Mouse (Mus musculus) limb, embryonic 11.5 days (tissue): ENCODE results near the gene Rxfp4. TPM values are rescaled to one million over a fixed set of nuclear protein-coding genes. Genes with fewer than 3 reads are reported as not detected.
"Not testable (repeated sequence)": the region's sequence is repeated elsewhere in the genome, so short reads cannot be mapped to it uniquely, and the experiment has no call there.

Experiments used
- ATAC-seq: fragments of 200-750 bp; cut with Nextera tagmentation; 2 replicates; pipeline ENCODE4 v1.8.0; 2017; ENCODE audit warnings: low read depth; ENCODE audit not compliant: insufficient number of reproducible peaks, low FRiP score, low TSS enrichment
- DNase-seq: peaks from one replicate; pipeline ENCODE4 v3.0.0-alpha.2; 2015; ENCODE audit warnings: low spot score
- H3K27ac ChIP-seq: fragments of 300-500 bp; sonication (generic); replicated peaks from 2 replicates; pipeline ENCODE4 v1.5.1; 2014; ENCODE audit warnings: low read depth, mild to moderate bottlenecking, low read length
- H3K27me3 ChIP-seq: fragments of 300-500 bp; sonication (generic); 2 replicates; pipeline ENCODE4 v1.6.1; 2014; ENCODE audit warnings: mild to moderate bottlenecking, low read length, mixed read lengths; ENCODE audit not compliant: control insufficient read depth, insufficient read depth
- H3K36me3 ChIP-seq: fragments of 300-500 bp; sonication (generic); 2 replicates; pipeline ENCODE4 v1.6.1; 2014; ENCODE audit warnings: mild to moderate bottlenecking, low read length, moderate library complexity, mixed read lengths; ENCODE audit not compliant: control insufficient read depth, insufficient read depth
- H3K4me1 ChIP-seq: fragments of 300-500 bp; sonication (generic); 2 replicates; pipeline ENCODE4 v1.6.1; 2014; ENCODE audit warnings: low read length, mixed read lengths; ENCODE audit not compliant: control insufficient read depth, insufficient read depth
- H3K4me2 ChIP-seq: fragments of 300-500 bp; sonication (generic); 2 replicates; pipeline ENCODE4 v1.6.1; 2014; ENCODE audit warnings: low read depth, mild to moderate bottlenecking, moderate library complexity; ENCODE audit not compliant: severe bottlenecking
- H3K4me3 ChIP-seq: fragments of 300-500 bp; sonication (generic); 2 replicates; pipeline ENCODE4 v1.5.1; 2014; ENCODE audit warnings: low read depth, low read length
- H3K9ac ChIP-seq: fragments of 300-500 bp; sonication (generic); 2 replicates; pipeline ENCODE4 v1.6.1; 2014; ENCODE audit warnings: mild to moderate bottlenecking, low read length
- H3K9me3 ChIP-seq: fragments of 300-500 bp; sonication (generic); 2 replicates; pipeline ENCODE4 v1.6.1; 2016; ENCODE audit warnings: low read length; ENCODE audit not compliant: control insufficient read depth
- WGBS: fragments of 180-500 bp; shearing (Covaris S2); extraction: QIAGEN DNeasy Blood & Tissue Kit; methylation state at CpG from one replicate; pipeline ENCODE4 v1.1.7; 2014; 5-methylcytosine and 5-hydroxymethylcytosine counted together
- polyA plus RNA-seq: library from polyadenylated mRNA; unstranded; fragments of >200 nt; fragmentation: Nextera tagmentation; extraction: Ambion mirVana; gene quantifications from 2 replicates; pipeline ENCODE4 v1.2.1, GENCODE M21; 2014

Gene Rxfp4
- polyA plus RNA-seq, 1 experiment from 2014 or later = not detected

GRCm38 (mm10) chr3:88605666-88606065 is 47.3 kb downstream of the Rxfp4 start, which contains the start of gene Arhgef2:
Gene Arhgef2 (plus strand): TSS chr3:88605966.
- peak within 1 kb of the TSS; percentile 44; the same call in 1 of the 2 replicates for H3K4me2 ChIP-seq
- not testable (repeated sequence) for DNase-seq, ATAC-seq, H3K9ac ChIP-seq, H3K27me3 ChIP-seq, H3K9me3 ChIP-seq, H3K4me3 ChIP-seq, H3K27ac ChIP-seq, H3K36me3 ChIP-seq, H3K4me1 ChIP-seq
- WGBS = 85% methylated on average over 2 of the region's 2 CpGs

GRCm38 (mm10) chr3:88604863-88605262 is 48.1 kb downstream of the Rxfp4 start:
- Histone ChIP-seq H3K4me2 (no peak overlapping the region), H3K27ac (no peak overlapping the region), H3K4me3 (no peak overlapping the region), H3K4me1 (no peaks in the 10 kb centered on the region), H3K36me3 (no peaks in the 10 kb centered on the region), H3K9ac (no peak overlapping the region), H3K27me3 (no peaks in the 10 kb centered on the region), H3K9me3 (no peaks in the 10 kb centered on the region)
- 88% methylated on average over 7 of the region's 7 CpGs for WGBS
- DNase-seq (no peak), ATAC-seq (no peak)

GRCm38 (mm10) chr3:88603714-88604161 is 49.2 kb downstream of the Rxfp4 start:
- WGBS = 29% methylated on average over 6 of the region's 6 CpGs
- Histone ChIP-seq H3K36me3 (no peaks in the 10 kb centered on the region), H3K9ac (no peak overlapping the region), H3K4me3 (no peak overlapping the region), H3K9me3 (no peaks in the 10 kb centered on the region), H3K27ac (no peak overlapping the region), H3K27me3 (no peaks in the 10 kb centered on the region), H3K4me1 (no peaks in the 10 kb centered on the region), H3K4me2 (no peak overlapping the region)
- peak; percentile 84 for DNase-seq
- ATAC-seq = no peak

- no peak for ATAC-seq
- Histone ChIP-seq H3K4me1 (no peaks in the 10 kb centered on the region), H3K9ac (no peak overlapping the region), H3K9me3 (no peaks in the 10 kb centered on the region), H3K27ac (no peak overlapping the region), H3K4me2 (no peak overlapping the region), H3K27me3 (no peaks in the 10 kb centered on the region), H3K36me3 (no peaks in the 10 kb centered on the region), H3K4me3 (no peak overlapping the region)
- DNase-seq = no peak
- 80% methylated on average over 4 of the region's 4 CpGs for WGBS
Measured at GRCm38 (mm10) chr3:88602466-88602865, 50.5 kb downstream of the Rxfp4 start.

Other genes with a start within 250 kb of the Rxfp4 start
- 174 and 185 TPM in 2 replicates for gene Pmf1, start 242.8 kb downstream of the Rxfp4 start, polyA plus RNA-seq
- 17.7 and 18.9 TPM in 2 replicates for gene Slc25a44, start 228.0 kb downstream of the Rxfp4 start, polyA plus RNA-seq
- 5.4 and 5.7 TPM in 2 replicates for gene Sema4a, start 192.0 kb downstream of the Rxfp4 start, polyA plus RNA-seq
- 20.3 and 20.4 TPM in 2 replicates for gene Lmna, start 143.2 kb downstream of the Rxfp4 start, polyA plus RNA-seq
- gene Mex3a, start 120.7 kb downstream of the Rxfp4 start, polyA plus RNA-seq = 42.6 and 43.5 TPM in 2 replicates
- gene Rab25, start 104.8 kb downstream of the Rxfp4 start, polyA plus RNA-seq = 2.4 and 3.1 TPM in 2 replicates
- 78.9 and 89.3 TPM in 2 replicates for gene Lamtor2, start 100.1 kb downstream of the Rxfp4 start, polyA plus RNA-seq
- 80.1 and 85.3 TPM in 2 replicates for gene Ubqln4, start 99.4 kb downstream of the Rxfp4 start, polyA plus RNA-seq
- 220 and 233 TPM in 2 replicates for gene Ssr2, start 77.3 kb downstream of the Rxfp4 start, polyA plus RNA-seq
- gene Arhgef2, start 47.2 kb downstream of the Rxfp4 start, polyA plus RNA-seq = 132 and 134 TPM in 2 replicates
- 110 and 122 TPM in 2 replicates for gene Khdc4, start 32.7 kb upstream of the Rxfp4 start, polyA plus RNA-seq
- 28.8 and 36.0 TPM in 2 replicates for gene Rit1, start 63.7 kb upstream of the Rxfp4 start, polyA plus RNA-seq
- 28.7 and 31.0 TPM in 2 replicates for gene Syt11, start 122.0 kb upstream of the Rxfp4 start, polyA plus RNA-seq
- gene Gon4l, start 182.1 kb upstream of the Rxfp4 start, polyA plus RNA-seq = 16.6 and 17.9 TPM in 2 replicates